Mouse (Mus musculus) lung, postnatal 4 days (tissue): Measurements from ENCODE around the gene Etfbkmt.
A peak's percentile ranks its signal among the peaks of the same experiment; 100 is the strongest.
"Not testable (repeated sequence)": the region's sequence is repeated elsewhere in the genome, so short reads cannot be mapped to it uniquely, and the experiment has no call there.

Experiments used
- DNase-seq, 2 experiments: peaks; one replicate each; pipeline ENCODE4 v3.0.0; 2021

The Etfbkmt gene

DNA sequence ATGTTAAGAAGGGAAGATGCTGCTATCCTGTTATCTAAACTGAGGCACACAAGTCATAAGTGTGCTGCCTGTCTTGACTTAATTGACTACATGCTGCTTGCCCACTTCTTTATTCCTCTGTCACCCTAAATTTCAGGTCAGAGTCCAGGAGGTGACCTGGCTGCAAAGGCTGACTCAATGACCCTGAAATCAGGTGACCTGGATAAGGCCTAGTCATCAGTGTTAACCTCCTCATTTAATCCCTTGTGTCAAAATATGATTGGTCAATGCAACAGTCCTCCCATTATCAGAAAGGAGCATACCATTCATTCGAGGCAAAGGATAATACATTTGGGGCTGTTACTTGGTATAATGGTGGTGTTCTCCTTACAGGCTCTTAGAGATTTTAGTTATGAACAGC is at the start of gene Etfbkmt:
TSS of gene Etfbkmt (plus strand) at position 379 of the 400 bp plus-strand sequence.
- no peak for DNase-seq

DNA sequence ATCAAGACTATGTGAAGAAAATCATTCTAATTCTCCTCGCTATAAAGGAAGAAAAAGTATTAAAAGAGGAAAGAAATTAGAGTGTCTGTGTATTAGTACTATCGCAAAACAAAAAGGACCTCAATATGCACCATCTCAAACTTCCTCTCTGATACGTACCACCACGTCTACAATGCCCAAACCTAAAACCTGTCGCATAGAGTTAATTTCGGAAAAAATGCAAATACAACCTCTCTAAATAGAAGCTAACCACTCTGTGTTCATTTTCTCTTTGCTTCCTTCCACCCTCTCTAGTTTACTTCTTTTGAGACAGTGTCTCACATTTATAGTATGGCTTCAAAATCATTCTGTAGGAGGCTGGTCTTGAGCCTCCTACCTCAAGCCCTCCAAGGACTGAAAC is 47.2 kb upstream of the Etfbkmt start:
- DNase-seq: no peak

DNA sequence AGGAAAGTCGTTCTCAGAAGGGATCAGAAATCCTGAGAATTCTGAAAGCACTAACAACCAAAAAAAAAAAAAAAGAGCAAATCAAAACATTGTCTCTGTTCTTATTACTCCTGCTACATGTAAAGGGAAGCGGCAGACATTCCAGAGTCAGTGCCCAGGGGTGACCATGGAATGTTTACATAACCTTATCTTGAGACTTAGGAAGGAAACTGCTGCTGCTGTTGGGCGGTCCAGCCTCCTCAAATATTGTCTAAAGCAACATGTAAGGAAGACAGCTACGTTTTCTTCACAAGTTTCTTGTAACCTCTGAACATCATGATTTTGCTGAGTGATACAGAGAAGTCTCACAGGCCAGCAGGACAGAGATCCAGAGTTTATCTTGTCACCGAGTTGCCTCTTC is 46.2 kb upstream of the Etfbkmt start:
- DNase-seq: peak; percentile 18 to 48

DNA sequence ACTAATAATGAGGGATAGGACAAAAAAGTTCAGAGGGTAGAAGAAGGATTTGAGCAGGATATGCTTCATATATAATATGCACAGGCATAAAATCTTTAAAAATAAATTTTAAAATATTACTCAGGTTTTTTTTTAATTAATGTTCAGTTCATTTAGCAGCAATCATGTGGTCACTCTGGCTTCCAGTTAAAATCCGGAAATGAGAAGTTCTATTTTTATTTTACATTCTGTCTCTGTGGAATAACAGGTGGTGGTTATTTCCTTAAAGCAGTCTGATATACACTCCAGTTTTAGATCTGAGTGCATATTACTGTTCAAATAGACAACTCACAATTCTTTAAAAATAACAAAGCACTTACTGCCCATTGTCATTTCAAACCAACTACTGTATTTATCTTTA is 45.1 kb upstream of the Etfbkmt start:
- no peak for DNase-seq

DNA sequence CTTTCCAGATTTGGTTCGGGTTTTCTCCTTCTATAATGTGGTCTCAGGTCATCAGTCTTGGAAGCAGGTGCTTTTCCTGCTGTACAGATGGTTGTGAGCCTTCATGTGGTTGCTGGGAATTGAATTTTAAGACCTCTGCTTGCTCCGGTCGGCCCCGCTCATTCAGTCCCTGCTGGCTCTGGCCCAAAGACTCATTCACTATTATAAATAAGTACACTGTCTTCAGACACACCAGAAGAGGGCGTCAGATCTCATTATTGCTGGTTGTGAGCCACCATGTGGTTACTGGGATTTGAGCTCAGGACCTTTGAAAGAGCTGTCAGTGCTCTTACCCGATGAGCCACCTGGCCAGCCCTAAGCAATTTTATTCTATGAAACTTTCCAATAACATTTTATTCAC is 44.3 kb upstream of the Etfbkmt start:
- no peak for DNase-seq

DNA sequence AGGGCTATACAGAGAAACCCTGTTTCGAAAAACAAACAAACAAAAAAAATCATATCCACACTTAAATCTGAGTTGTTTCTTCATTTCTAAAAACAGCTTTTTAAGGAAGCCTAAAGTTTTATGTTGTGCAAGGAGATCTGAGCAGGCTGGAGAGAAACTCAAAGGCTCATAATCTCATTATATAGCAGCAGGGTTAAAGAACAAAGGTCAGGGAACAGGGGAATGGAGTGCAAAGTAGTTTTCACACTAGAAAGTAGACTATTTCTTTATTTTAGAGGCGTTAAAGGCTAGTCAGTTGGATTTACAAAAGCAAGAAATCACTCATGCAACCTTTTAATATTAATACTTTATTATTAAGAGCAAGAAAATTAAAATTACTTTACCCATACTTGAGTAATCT is 43.4 kb upstream of the Etfbkmt start:
- no peak for DNase-seq

DNA sequence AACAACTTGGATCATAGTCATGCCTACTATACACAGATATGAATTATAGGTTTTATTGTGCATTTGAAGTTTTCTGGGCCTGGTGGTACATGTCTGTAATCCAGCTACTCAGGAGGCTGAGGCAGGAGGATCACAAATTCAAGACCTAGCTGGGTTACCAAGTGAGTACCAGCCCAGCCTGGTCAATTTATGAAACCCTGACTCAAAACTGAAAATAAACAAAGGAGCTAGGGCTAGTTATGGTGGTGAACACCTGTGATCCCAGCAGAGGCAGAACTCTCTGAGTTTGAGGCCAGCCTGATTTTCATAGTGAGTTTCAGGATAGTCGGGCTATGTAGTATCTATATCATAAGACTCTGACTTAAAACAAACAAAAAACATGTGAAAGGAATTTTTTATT is 42.4 kb upstream of the Etfbkmt start:
- DNase-seq: no peak

DNA sequence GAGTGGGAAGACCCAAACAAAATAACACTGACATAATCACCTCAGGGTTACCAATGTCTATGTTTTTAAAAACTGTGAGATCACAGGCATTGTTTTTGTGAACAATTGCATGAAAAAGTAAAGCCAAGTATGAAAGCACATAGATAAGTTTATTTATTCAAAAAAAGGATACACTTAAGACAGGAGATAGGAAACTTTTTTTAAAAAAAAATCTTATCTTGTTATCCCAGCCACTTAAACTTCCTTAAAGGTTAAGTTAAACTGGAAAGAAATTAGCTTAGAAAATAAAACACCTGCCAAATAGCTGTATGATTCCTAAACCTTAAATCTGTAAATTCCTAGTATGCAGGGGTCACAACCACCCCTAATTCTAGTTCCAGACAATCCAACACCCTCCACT is 40.7 kb upstream of the Etfbkmt start:
- DNase-seq: no peak

DNA sequence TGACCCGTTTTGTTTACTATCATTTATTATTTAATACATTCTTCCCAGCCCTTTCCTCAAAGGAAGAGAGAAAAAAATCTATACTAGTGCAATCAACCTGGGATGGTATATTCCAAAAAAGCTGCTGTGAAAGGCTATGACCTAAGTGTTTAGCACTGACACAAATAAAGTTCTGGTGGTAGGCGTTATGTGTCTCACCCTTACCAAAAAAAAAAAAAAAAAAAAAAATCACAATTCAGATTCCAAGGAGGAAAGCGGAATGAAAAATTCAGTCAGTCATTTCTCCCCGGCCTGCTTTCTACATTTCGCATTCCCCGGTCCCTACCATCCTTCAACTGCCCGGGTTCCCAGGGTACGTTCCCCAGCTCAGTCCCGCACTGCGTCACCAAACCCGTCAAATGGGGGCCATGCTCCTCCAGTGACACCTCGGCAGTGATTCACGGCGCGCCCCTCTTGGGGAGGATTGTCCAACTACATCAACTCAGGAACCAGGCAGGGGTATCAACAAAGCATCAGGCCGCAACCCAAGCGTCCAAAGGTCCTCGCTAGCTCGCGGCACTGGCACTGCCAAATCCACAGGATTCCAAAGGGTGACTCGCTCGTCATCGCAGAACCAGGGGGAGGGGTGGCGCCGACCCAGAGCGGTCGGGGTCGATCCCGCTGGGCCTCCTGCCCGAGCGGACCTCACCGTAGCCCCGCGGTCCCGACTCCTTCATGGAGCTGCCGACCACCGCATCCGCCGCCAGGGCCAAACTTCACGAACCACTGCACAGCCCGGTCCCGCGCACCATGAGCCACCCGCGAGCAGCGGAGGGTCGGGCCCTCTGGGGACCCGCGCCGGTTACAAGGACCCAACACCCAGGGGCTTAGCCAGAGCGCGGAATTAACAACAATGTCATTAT is 39.2 kb upstream of the Etfbkmt start:
- DNase-seq: peak; percentile 58 to 67

DNA sequence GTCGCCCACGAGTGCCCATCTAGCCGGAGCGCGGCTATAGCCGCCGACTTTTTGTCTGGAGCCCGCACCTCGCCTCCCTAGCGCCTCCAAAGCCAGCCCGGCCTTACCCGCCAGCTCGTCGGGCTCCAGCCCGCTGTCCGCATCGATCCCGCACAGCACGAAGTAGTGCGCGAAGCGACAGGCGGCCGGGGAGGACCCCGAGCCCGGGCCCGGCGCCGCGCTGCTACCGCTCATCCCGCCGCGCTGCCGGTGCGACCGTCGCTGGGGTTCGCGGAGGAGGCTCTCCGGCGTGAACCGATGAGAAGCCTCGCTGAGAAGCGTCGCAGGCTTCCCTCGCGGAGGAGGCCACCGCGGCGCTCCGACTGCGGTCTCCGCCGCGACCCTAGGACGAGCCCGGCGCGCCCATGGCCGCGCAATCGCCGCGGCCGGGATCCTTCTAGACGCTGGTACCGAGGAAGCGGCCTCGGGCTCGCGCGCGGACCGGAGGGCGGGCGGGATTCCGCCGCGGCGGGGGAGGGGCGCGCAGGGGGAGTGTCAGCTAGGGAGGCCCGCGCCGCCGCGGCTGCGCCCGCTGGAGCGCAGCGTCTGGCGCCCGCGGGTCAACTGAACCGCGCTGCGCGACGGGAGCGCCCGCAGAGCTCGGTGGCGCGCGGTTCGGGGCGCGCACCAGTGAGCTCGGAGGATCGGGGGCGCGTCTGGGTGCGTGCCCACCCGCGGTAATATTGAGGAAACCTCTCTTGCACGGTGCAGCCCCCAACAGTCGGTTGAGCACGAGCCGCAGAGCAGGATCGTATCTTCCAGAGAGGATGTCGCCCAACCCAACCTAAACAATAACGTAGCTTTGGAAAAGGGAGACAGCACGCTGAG is 38.3 kb upstream of the Etfbkmt start, which contains the start of gene Dennd5b:
TSS of gene Dennd5b (minus strand) at position 605 of the 867 bp plus-strand sequence.
- DNase-seq: peak; percentile 83 to 90

DNA sequence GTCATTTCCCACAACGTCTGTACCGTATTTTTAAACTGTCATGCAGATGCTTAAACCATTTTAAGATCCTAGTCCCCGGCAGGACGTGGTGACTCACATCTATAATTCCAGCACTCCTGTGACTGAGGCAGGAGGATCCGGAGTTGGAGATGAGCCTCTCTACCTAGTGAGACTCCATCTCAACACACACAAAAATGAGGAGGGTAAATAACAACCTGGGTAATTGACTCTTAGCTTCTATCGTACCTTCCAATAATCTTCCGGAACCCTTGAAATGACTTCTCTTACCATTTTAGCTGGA is 37.8 kb upstream of the Etfbkmt start:
- no peak for DNase-seq

DNA sequence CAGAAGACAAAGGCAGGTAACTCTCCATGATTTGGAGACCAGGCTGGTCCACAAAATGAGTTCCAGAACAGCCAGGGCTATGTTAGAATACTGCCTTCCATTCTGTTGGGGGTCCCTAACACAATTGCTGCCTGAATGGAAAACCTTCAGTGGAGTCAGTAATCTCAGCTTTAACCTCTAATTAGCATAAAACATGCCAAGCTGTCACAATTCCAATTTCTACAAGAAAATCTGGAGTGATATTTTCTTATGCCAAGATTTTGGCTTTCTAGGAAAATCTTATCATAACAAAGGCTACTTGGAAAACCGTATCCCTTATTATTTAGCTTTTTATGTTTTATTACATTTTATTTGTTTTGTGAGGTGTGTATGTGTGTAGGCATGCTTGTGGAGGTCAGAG is 36.2 kb upstream of the Etfbkmt start:
- DNase-seq: no peak

DNA sequence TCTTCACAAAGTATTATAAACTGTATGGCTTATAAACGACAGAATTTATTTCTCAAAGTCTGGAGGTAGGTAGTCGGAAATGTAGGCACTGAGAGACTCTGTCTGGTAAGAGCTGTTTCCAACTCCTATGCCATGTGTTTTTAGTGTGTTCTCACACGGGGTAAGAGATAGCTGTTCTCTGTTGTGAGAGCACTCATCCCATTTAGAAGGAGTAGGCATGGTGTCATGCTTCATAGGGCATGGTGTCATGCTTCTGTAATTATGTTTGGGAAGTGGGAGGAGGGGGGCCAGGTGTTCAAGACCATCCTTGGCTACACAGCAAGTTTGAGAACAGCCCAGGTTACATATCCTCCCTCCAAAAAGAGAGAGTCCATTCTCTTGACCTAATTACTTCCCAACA is 32.0 kb upstream of the Etfbkmt start:
- DNase-seq: no peak

DNA sequence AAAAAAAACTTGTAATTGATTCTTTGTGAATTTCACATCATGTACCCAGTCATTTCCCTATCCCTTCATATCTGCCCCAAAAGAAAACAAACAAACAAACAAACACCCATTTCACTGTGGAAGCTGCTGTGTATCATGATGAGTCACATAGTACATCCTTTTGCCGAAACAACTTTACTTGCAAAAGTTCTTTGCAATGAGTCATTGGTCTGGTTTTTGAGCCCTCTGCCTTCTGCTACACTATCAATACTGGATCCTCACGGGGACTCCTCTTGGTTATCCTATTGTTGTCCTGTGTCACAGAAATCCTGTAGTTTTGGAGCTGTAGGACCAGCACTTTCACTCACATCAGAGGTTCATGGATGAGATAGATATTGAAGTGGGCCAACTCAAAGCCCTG is 30.7 kb upstream of the Etfbkmt start:
- DNase-seq: no peak

DNA sequence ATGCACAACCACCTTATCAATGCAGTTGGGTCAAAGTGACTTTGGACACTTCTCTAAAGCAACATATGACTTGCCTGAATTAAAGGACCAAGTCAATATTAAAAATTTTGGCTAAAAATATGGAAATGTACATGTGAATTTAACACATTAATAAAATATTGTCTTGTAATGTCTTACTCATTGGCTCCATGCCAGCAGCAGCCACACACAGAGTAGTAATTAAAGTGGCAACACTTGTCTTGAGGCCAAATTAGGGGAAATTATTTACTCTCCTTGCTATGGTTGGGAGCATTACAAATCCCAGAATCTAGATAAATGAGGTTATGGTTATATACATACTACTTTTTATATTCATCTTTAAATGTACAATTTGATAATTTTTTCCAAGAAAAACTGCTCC is 22.7 kb upstream of the Etfbkmt start:
- no peak for DNase-seq

DNA sequence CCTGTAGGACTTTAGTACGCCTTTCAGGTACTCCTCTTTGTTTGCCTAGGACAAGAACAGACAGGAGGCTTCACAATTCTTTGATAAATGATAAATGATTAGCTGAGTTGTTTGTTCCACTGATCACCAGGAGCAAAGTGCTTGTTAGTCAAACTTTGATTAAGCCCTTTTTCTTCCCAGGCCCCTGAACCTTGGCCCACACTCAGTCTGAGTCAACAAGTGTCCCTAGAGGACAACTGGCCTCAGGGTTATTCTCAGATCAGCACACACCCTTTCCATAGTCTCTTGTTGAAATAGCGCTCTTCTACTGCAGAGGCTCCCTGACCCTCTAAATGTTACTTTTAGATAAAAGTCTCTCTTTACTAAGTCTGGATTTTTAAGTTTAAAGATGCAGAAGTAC is 20.7 kb upstream of the Etfbkmt start:
- no peak for DNase-seq

DNA sequence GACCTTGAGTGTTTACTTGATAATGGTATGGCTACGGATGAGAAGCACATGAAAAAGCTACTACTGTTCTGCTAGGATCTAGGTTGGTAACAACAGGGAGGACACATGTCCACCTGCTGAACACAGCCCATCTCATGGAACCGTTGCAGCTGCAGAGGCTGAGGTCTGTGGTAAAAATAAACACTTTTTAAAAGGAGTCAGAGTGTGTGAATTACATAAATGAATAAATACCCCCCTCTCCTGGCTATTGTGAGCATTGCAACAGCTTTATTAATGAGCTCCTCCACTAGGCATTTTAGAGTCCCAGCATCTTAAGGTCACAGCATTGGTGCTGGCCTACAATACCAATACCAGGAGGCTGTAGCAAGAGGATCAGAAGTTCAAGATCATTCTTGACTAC is 19.8 kb upstream of the Etfbkmt start:
- DNase-seq: peak in 1 of 2 experiments; percentile 61

DNA sequence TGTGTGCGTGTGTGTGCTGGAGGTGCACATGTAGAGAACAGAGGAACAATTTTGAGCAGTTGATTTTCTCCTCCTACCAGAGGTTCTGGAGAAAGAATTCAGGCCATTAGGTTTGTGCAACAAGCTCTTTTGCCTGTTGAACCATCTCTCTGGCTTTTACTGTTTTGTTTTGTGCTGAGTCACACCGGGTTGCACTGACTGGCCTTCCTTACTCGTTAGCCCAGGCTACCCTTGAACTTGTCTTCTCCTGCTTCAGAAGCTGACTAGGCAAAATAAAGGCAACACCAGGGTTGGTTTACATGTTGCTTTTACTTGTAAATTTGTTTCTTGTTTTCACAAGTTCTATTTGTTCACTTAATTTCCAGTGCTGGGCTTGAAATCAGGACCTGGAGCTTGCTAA is 16.6 kb upstream of the Etfbkmt start:
- no peak for DNase-seq

DNA sequence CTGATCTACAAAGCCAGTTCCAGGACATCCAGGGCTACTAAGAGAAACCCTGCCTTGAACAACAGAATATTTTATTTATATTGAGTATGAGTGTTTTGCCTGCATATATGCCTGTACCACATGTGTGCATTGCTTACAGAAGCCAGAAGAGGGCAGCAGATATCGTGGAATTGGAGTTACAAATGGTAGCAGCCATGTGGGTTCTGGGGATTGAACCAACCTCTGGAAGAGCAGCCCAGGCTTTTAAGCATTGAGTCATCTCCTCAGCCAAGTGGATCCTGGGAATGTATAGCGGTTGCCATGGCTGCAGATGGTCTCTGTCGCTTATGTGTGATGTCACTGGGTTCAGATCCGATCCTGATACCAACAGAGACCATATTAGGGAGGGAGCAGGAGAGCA is 13.0 kb upstream of the Etfbkmt start:
- peak in 1 of 2 experiments; percentile 55 for DNase-seq

DNA sequence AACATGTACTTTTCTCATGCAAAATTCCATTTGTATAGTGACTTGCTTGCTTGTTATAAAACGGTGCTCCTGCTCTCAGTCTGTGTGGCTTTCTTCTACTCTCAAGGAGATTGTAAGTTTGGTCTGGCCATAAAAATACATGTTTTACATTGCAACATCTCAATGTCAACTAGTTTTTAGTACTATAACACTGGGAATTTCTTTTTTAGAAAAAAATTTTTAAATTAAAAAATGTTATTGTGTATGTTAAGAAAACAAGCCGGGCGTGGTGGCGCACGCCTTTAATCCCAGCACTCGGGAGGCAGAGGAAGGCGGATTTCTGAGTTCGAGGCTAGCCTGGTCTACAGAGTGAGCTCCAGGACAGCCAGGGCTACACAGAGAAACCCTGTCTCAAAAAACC is 9.8 kb upstream of the Etfbkmt start, which contains the start of gene Gm10203:
TSS of gene Gm10203 (plus strand) at position 301 of the 400 bp plus-strand sequence.
- not testable (repeated sequence) for DNase-seq

DNA sequence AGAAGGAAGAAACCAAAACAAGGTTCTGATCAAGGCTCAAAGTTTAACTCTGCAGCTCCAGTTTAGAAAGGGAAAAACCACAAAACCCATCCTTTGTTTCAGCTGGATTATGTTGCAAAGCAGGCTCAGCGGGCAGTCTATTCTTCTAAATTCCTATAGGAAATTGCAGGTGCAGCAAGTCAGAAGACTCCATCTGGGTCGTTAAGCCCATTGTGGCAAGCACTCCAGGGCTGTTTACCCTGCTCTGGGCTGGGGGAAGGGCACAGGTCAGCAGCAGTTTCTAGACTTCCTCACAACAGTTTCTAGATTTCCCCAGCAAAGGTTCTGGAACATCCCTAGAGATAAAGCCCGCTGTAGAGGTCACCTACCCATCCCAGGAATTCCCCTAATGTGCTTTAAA is 8.5 kb upstream of the Etfbkmt start:
- no peak for DNase-seq

DNA sequence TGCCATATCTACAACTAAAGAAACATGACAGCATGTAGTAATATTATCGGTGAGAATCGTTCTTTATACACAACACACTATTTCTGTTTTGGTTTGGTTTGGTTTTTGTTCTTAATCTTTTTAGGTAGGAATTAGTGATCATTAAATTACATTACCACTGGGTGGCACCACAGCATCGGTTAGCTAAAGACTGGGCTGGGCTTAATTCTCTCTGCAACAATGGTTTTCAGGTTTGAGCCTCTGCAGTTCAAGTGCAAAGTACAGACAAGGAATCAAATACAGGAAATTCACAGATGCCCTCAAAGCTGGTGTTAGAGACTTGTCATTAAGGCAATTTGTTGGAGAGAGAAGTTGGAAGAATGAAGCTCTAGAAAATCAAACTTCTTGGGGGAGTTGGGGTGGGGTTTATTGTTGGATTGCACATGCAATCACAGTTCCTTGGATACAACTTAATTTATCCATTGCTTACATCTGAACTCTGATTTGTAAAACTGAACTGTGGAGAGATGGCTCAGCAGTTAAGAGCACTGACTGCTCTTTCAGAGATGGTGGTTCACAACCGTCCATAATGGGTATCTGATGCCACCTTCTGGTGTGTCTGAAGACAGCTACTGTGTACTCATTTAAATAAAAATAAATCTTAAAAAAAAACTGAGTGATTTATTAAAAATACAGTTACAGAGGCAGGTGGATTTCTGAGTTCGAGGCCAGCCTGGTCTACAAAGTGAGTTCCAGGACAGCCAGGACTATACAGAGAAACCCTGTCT is 7.2 kb upstream of the Etfbkmt start:
- peak in 1 of 2 experiments; percentile 53 for DNase-seq
